Mouse (Mus musculus) embryonic facial prominence, embryonic 14.5 days (tissue): ENCODE measurements around the gene Tjp3. TPM values are rescaled to one million over a fixed set of nuclear protein-coding genes. Genes with fewer than 3 reads are reported as not detected.

Source experiments
- ATAC-seq: fragments of 200-750 bp; cut with Nextera tagmentation; 2 replicates; pipeline ENCODE4 v1.8.0; 2017; ENCODE audit warnings: low read depth, moderate number of reproducible peaks, moderate TSS enrichment
- DNase-seq: peaks from one replicate; pipeline ENCODE4 v3.0.0-alpha.2; 2015; ENCODE audit warnings: low spot score
- H3K27ac ChIP-seq: fragments of 300-500 bp; sonication (generic); replicated peaks from 2 replicates; pipeline ENCODE4 v1.5.1; 2014; ENCODE audit warnings: low read depth, mild to moderate bottlenecking, low read length, moderate library complexity
- H3K27me3 ChIP-seq: fragments of 300-500 bp; sonication (generic); replicated peaks from 2 replicates; pipeline ENCODE4 v1.6.1; 2014; ENCODE audit warnings: low read length; ENCODE audit not compliant: control insufficient read depth, insufficient read depth
- H3K36me3 ChIP-seq: fragments of 300-500 bp; sonication (generic); 2 replicates; pipeline ENCODE4 v1.6.1; 2014; ENCODE audit warnings: low read length, mixed read lengths; ENCODE audit not compliant: control insufficient read depth, insufficient read depth
- H3K4me1 ChIP-seq: fragments of 300-500 bp; sonication (generic); 2 replicates; pipeline ENCODE4 v1.6.1; 2014; ENCODE audit warnings: antibody characterized with exemption, low read length; ENCODE audit not compliant: control insufficient read depth, insufficient read depth
- H3K4me2 ChIP-seq: fragments of 300-500 bp; sonication (generic); 2 replicates; pipeline ENCODE4 v1.6.1; 2014; ENCODE audit warnings: low read depth, mild to moderate bottlenecking, low read length, moderate library complexity, mixed read lengths
- H3K4me3 ChIP-seq: fragments of 300-500 bp; sonication (generic); 2 replicates; pipeline ENCODE4 v1.5.1; 2014; ENCODE audit warnings: low read depth, mild to moderate bottlenecking, low read length
- H3K9ac ChIP-seq: fragments of 300-500 bp; sonication (generic); 2 replicates; pipeline ENCODE4 v1.6.1; 2014; ENCODE audit warnings: low read depth, mild to moderate bottlenecking, low read length, moderate library complexity, mixed read lengths
- H3K9me3 ChIP-seq: fragments of 300-500 bp; sonication (generic); 2 replicates; pipeline ENCODE4 v1.6.1; 2016; ENCODE audit warnings: low read length; ENCODE audit not compliant: control insufficient read depth
- WGBS: fragments of 180-500 bp; shearing (Covaris S2); extraction: QIAGEN DNeasy Blood & Tissue Kit; methylation state at CpG from one replicate; pipeline ENCODE4 v1.1.7; 2014; 5-methylcytosine and 5-hydroxymethylcytosine counted together
- polyA plus RNA-seq: library from polyadenylated mRNA; unstranded; fragments of >200 nt; fragmentation: Nextera tagmentation; extraction: Ambion mirVana; gene quantifications from 2 replicates; pipeline ENCODE4 v1.2.1, GENCODE M21; 2014

The Tjp3 gene
- polyA plus RNA-seq, 1 experiment from 2014 or later, result 9.9 TPM

GRCm38 (mm10) chr10:81329194-81329975 is 38.0 kb upstream of the Tjp3 start:
- ATAC-seq (peak; percentile 80), DNase-seq (peak; percentile 94)
- Histone ChIP-seq H3K36me3 (peaks cover 30% of the 10 kb centered on the region), H3K9me3 (no peaks in the 10 kb centered on the region), H3K4me2 (peak overlapping the region; percentile 34), H3K27me3 (peaks cover 18% of the 10 kb centered on the region), H3K4me1 (peaks cover 24% of the 10 kb centered on the region), H3K9ac (peak overlapping the region; percentile 44), H3K4me3 (no peak overlapping the region), H3K27ac (peak overlapping the region; percentile 90)
- WGBS, result 55% methylated on average over 10 of the region's 10 CpGs

GRCm38 (mm10) chr10:81328386-81328785 is 37.0 kb upstream of the Tjp3 start, which contains the start of gene Tbxa2r:
Gene Tbxa2r, plus strand, starts transcription at chr10:81328731.
- no peak for ATAC-seq
- H3K4me1 ChIP-seq, result peaks cover 24% of the 10 kb centered on the region
- peaks cover 40% of the 10 kb centered on the region for H3K36me3 ChIP-seq
- no peak for DNase-seq
- peak within 1 kb of the TSS; percentile 34 for H3K4me2 ChIP-seq
- 24% methylated on average over 9 of the region's 10 CpGs for WGBS
- peak within 1 kb of the TSS; percentile 44 for H3K9ac ChIP-seq
- H3K27me3 ChIP-seq, result peaks cover 17% of the 10 kb centered on the region
- H3K4me3 ChIP-seq, result no peak within 1 kb of the TSS
- peak within 1 kb of the TSS; percentile 90 for H3K27ac ChIP-seq
- no peaks in the 10 kb centered on the region for H3K9me3 ChIP-seq

GRCm38 (mm10) chr10:81327959-81328358 is 36.6 kb upstream of the Tjp3 start:
- Histone ChIP-seq H3K4me1 (peaks cover 24% of the 10 kb centered on the region), H3K4me3 (no peak overlapping the region), H3K4me2 (0 out of 2 replicates have a peak overlapping the region, but pooled peaks have one; percentile 34), H3K9me3 (no peaks in the 10 kb centered on the region), H3K27me3 (peaks cover 12% of the 10 kb centered on the region), H3K9ac (peak overlapping the region; percentile 34; the same call in 1 of the 2 replicates), H3K27ac (no peak overlapping the region), H3K36me3 (peaks cover 44% of the 10 kb centered on the region)
- 23% methylated on average over 1 of the region's 2 CpGs for WGBS
- ATAC-seq (no peak), DNase-seq (no peak)

- Histone ChIP-seq H3K4me1 (peaks cover 24% of the 10 kb centered on the region), H3K4me3 (no peak overlapping the region), H3K9ac (no peak overlapping the region), H3K9me3 (no peaks in the 10 kb centered on the region), H3K27ac (no peak overlapping the region), H3K4me2 (no peak overlapping the region), H3K36me3 (peaks cover 52% of the 10 kb centered on the region), H3K27me3 (0 out of 2 replicates have a peak, but pooled peaks cover 3% of the 10 kb centered on the region)
- ATAC-seq, result no peak
- no peak for DNase-seq
- WGBS, result 73% methylated on average over 5 of the region's 6 CpGs
These were observed 35.5 kb upstream of the Tjp3 start for GRCm38 (mm10) chr10:81326858-81327257.

GRCm38 (mm10) chr10:81325781-81326180 is 34.4 kb upstream of the Tjp3 start:
- Histone ChIP-seq H3K4me3 (no peak overlapping the region), H3K4me2 (no peak overlapping the region), H3K4me1 (peaks cover 24% of the 10 kb centered on the region), H3K9me3 (no peaks in the 10 kb centered on the region), H3K27ac (no peak overlapping the region), H3K9ac (no peak overlapping the region), H3K36me3 (peaks cover 52% of the 10 kb centered on the region), H3K27me3 (no peaks in the 10 kb centered on the region)
- no peak for ATAC-seq
- DNase-seq, result no peak
- whole genome bisulfite sequencing, result 95% methylated on average over 18 of the region's 18 CpGs

- Histone ChIP-seq H3K27me3 (no peaks in the 10 kb centered on the region), H3K27ac (no peak overlapping the region), H3K9ac (no peak overlapping the region), H3K4me3 (no peak overlapping the region), H3K9me3 (no peaks in the 10 kb centered on the region), H3K4me2 (no peak overlapping the region), H3K4me1 (peaks cover 21% of the 10 kb centered on the region), H3K36me3 (peaks cover 52% of the 10 kb centered on the region)
- 90% methylated on average over 21 of the region's 21 CpGs for WGBS
- ATAC-seq (no peak), DNase-seq (no peak)
These were observed 33.8 kb upstream of the Tjp3 start for GRCm38 (mm10) chr10:81325176-81325575.

- no peak overlapping the region for H3K4me2 ChIP-seq
- 92% methylated on average over 18 of the region's 18 CpGs for WGBS
- H3K27ac ChIP-seq, result no peak overlapping the region
- H3K4me1 ChIP-seq, result peaks cover 16% of the 10 kb centered on the region
- DNase-seq (no peak), ATAC-seq (no peak)
- H3K27me3 ChIP-seq, result no peaks in the 10 kb centered on the region
- H3K4me3 ChIP-seq, result no peak overlapping the region
- H3K36me3 ChIP-seq, result peaks cover 52% of the 10 kb centered on the region
- no peak overlapping the region for H3K9ac ChIP-seq
- no peaks in the 10 kb centered on the region for H3K9me3 ChIP-seq
These were observed 32.6 kb upstream of the Tjp3 start for GRCm38 (mm10) chr10:81323791-81324530.

- Histone ChIP-seq H3K36me3 (peaks cover 59% of the 10 kb centered on the region), H3K9ac (no peak overlapping the region), H3K27ac (no peak overlapping the region), H3K4me2 (no peak overlapping the region), H3K4me1 (peaks cover 9% of the 10 kb centered on the region), H3K4me3 (no peak overlapping the region), H3K27me3 (no peaks in the 10 kb centered on the region), H3K9me3 (no peaks in the 10 kb centered on the region)
- no peak for DNase-seq
- WGBS, result 92% methylated on average over 23 of the region's 23 CpGs
- ATAC-seq, result no peak
These were observed 31.9 kb upstream of the Tjp3 start for GRCm38 (mm10) chr10:81323141-81323775.
